Mouse (Mus musculus) cerebellum, postnatal 4 days (tissue): Measurements from ENCODE around the gene Slc25a10.

ENCODE experiments used
- DNase-seq, 2 experiments: peaks; one replicate each; pipeline ENCODE4 v3.0.0; 2022; ENCODE audit warnings: low spot score in 2 of 2, mixed read lengths in 1 of 2

Slc25a10 gene

DNA sequence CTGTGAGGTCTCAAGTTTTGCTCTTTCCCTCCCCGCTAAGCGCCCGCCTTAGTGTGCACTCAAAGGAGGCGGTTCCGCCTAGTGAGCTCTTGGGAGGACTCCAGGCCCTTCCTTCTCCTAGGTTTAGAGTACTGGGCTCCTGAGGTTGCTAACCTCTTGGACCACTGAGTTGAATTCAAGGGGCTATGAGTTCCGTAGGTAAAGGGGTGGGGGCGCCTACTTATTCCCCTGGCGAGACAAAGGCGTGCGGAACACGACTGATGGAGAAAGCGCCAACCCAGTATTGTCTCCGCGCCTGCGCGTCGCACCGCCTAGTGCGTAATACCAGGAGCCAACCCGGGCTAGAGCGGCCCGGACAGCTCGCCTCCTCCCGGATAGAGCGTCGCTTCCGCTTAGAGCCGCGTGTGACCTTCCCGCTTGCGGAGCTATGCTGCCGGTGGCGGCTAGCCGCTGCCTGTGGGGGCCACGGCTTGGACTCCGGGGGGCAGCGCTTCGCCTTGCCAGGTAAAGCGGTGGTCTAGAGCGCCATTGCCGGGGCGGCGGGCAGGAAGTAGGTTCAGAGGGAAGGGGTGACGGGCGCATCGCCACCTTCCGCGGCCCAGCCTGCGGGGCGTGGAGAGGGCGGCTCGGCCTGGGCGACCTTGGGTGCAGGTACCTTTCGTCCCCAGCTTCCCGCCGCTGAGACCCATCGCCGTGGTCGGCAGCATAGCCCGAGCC is 7.2 kb upstream of the Slc25a10 start, which contains the start of gene Mrpl12:
Mrpl12 (plus strand) TSS at position 349 of the 717 bp plus-strand sequence.
- peak; percentile 79 to 83 for DNase-seq

DNA sequence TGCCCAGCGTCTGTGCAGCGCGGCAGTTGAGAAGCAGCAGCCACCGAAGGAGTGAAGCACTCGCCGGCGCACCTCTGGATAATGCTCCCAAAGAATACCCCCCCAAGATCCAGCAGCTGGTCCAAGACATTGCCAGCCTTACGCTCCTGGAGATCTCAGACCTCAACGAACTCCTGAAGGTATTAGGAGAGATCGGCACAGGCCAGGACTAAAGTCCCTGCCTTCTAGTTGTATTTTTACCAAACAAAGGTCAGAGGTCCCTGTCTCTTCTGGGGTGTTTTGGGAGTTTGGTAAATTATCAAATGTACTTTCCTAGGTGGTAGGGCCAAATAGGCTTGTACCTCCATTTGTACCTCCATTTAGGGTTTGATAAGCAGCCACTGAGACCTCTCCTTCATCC is 6.4 kb upstream of the Slc25a10 start:
- no peak for DNase-seq

GRCm38 (mm10) chr11:120488516-120488915 is 3.1 kb upstream of the Slc25a10 start:
- no peak for DNase-seq

DNA sequence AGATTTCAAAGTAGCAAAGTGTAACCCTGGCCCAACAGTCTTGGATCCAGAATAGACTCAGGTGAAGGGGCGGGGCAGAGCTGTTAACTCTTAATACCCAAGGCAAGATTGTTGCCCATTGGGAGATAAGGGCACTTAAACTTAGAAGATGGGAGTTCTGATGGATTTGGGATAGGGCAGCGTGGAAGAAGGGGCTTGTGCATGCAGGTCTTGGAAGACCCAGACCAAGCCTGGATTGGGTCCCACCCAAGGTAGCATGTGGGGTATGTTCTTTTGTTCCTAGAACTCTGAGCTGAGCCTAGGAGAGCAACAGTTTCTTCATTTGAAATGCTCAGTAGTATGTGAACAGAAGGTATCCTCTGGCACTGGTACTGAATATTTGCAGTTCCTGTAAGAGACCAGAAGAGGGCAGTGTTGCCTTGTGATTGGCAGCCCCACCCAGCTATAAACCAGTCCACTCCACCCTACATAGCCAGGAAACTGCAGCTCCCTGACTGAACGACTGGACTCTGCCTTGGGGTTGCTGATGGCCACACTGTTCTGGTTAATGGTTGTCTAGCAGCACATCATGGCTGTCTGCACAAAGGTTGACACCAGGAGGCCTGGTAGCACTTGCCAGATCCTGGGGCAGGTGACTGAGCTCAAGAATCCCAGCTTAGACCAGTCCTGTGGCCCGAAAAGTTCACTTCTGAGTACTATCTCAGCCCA is 2.4 kb upstream of the Slc25a10 start:
- peak in 1 of 2 experiments; percentile 57 for DNase-seq

DNA sequence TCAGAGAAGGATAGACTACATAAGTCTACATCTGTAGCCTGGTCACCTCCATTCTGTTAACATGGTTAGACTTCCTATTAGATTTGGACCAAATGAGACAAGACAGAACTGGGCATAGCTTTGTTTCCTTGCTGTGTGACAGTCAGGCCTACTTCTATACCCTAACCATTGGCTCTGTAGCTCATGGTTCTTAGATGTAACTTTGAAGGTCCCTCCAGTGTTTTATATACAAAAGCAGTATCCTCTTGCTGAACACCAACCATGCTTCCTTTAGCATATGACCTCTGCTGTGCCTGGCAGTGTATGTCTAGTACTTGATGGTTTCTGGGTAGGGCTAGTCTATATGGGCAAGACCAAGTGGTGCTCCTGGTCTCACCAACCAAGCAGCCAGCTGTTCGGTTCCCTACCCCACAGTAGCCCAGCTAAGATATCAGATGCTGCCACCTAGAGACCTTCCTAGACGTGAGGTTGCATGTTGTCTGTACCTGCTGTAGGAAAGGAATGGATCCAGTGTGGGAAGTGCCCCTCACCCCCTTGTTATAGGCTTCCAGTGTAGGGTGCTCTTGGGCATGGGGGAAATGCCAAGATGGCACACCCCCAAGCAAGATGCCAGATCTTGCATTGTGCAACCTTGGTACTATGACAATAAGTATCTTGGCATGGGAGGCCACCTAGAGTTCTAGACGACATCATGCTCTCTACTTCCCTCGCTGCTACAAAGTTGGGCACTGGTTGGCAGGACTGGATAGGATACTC is 1.2 kb upstream of the Slc25a10 start:
- no peak for DNase-seq

DNA sequence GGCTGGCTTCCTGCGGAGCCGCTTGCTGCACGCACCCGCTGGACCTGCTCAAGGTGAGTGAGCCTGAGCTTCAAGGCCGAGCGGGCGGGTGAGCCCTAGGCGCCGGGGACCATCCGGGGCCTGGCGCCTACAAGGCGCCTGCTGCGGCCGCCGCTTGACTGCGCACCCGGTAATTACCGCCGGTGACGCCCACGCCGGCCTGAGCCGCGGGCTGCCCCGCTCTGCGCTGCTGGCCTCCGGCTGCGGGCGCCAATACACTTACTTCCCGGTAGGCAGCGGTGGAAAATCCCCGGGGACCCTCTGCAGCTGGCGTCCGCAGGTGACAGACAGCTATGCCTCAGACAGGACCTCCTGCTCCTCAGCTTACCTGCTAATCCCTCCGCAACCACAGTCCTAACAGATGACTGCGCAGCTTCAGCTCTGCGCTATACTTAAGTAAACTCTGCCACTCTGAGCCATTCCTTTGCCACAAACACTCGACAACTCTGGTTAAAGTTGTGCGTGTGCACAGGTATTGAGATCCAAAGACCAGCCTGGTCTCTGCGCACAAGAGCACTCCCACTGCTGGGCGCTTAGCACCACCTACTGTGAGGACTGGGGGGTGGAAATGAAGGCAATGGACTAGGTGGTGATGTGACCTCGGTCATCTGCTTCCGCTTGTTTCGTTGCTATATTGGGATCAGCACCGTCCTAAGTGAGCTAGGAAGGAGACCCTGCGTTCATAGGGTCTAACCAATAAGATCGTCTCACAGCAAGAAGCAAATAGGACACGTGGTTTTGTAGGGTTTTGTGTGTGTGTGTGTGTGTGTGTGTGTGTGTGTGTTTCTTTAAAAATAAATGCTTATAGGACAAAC is 611 bp downstream of the Slc25a10 start:
- DNase-seq: peak in 1 of 2 experiments; percentile 29

GRCm38 (mm10) chr11:120492878-120493203 is 1.2 kb downstream of the Slc25a10 start:
- no peak for DNase-seq

DNA sequence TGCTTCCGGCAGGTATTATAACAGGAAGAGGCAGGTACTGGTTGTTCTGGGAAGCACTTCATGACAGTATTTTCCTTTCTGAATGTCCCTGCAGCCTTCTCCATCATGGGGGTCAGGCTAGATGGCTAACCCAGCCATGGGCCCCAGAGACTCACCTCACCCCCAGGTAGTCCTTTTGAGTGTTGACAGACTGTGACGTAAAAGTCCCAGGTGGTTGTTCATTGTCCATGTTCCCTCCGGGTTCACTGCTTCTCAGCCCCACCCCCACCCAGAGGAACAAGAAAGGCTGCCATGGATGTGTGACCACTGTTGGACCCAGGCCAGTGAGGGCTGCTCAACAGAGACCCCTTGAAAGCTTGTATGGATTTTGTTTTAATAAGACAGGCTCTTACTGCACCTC is 1.7 kb downstream of the Slc25a10 start:
- no peak for DNase-seq

GRCm38 (mm10) chr11:120493911-120494310 is 2.3 kb downstream of the Slc25a10 start:
- no peak for DNase-seq

GRCm38 (mm10) chr11:120497436-120497835 is 5.8 kb downstream of the Slc25a10 start:
- DNase-seq: no peak

DNA sequence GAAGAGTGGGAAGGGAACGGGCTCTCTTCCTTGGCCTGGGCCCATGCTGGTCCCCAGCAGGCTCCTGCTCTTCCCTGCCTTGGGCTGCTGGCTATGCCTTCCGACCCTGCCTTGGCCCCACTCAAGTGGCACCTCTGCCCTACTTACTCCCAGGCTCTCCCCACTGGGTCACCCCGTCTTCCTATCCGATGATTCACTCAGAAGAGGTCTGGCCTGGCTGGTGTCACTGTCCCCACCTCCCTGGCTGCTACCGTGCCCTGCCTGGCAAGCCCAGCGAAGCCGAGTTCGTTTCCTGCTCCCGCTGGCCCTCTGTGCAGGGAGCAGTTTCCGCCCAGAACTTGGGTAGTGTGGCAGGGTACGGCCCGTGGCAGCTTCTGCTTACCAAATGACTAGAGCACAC is 6.6 kb downstream of the Slc25a10 start:
- DNase-seq: no peak

GRCm38 (mm10) chr11:120498891-120499290 is 7.3 kb downstream of the Slc25a10 start:
- DNase-seq: no peak

DNA sequence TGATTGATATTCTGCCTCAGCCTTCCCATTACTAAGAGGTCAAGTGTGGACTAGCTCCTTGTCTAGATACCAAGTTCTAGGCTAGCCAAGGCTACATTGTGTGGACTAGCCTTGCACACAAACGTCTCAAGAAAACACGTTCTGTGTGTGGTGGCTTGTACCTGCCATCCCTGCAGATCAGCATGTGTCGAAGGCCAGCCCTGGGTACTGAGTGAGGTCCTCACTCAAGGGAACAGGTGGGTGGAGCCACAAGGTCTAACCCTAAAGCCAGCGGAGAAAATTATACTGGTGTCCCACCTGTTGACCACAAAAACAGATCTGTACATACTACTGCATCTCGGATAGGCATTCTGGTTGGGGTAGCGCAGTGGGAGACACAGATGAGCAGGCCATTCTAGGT is 8.3 kb downstream of the Slc25a10 start:
- DNase-seq: no peak

DNA sequence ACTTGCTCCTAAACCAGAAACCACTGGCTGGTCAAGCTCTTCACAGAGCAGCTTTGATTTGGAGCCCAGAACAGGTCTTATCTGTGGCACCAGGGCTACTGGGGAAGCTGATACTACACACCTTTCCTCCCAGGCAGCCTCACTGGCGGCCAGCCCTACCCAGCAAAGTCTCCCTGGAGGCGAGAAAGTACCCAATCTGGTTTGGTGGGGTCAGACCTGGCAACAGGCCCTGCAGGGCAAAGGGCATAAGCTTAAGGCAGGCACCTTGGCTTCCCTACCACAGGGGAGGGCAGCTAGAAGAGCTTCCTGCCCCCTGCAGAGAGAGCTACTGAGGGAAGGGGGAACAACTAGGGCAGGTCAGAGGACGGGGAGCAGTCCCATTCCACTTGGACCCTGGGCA is 8.7 kb downstream of the Slc25a10 start:
- no peak for DNase-seq

GRCm38 (mm10) chr11:120501018-120501417 is 9.4 kb downstream of the Slc25a10 start:
- no peak for DNase-seq

GRCm38 (mm10) chr11:120501701-120502100 is 10.1 kb downstream of the Slc25a10 start:
- DNase-seq: no peak

DNA sequence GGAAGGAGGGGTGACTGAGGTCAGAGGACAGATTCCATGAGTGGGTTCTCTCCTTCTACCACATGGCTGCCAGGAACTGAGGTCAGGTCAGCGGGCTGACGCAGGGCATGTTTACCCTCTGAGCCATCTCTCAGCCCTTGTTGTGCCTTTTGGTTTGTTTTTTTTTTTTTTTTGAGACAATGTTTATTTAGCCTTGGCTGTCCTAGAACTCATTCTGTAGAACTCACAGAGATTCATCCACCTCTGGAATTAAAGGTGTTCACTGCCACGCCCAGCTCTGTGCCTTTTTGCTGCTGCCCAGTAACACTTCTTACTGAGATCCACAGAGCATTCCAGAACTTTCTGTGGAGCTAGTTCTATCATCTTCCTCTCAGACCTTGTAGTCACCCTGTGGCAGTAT is 14.0 kb downstream of the Slc25a10 start:
- no peak for DNase-seq

DNA sequence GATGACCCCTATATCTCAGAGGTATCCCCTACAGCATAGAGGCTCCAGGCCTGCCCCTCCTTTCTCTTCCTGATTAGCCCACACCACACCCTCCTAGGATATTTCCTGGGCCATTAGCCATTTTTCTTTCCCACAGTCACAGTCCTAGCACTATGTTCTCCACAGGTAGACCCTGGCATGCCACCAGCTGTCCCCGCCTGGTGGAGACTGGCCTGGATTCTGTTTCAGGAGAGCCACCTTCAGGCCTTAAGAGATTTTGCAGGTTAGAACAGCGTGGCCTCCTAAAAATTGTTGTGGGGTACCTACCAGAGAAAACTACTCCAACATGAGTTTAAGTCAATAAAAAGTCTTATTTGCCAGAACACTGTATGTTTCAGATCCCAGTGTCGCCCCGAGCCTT is 15.3 kb downstream of the Slc25a10 start:
- no peak for DNase-seq

DNA sequence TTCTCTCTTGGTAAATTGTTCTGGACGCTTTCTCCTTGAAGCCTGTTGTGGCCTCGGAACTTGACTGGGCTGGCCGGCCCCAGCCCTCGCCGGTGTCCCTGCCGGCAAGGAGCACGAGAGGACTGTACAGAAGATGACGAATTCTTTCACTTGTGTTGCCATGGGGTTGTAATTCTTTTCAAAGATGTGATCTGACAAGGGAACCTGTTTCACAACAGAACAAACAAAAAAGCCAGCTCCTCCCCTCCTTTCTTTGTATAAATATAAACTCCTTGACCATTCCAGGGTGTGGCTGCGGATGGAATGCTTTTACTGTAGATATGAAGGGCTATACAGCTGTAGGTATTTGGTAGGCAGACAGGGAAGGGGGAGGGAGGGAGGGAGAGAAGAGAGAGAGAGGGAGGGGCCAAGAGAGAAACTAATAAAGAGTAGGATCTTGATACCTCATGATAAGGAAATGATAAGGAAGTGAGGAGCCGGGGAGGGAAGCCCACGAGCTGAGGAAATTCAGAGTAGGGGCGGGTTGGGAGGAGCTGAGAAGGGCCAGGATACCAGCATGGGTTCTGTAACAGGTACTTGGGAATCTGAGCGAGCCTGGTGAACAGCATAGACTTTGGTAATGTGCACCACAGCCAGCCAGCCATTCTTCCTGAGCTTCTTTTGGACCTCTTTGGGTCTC is 16.1 kb downstream of the Slc25a10 start:
- DNase-seq: no peak

DNA sequence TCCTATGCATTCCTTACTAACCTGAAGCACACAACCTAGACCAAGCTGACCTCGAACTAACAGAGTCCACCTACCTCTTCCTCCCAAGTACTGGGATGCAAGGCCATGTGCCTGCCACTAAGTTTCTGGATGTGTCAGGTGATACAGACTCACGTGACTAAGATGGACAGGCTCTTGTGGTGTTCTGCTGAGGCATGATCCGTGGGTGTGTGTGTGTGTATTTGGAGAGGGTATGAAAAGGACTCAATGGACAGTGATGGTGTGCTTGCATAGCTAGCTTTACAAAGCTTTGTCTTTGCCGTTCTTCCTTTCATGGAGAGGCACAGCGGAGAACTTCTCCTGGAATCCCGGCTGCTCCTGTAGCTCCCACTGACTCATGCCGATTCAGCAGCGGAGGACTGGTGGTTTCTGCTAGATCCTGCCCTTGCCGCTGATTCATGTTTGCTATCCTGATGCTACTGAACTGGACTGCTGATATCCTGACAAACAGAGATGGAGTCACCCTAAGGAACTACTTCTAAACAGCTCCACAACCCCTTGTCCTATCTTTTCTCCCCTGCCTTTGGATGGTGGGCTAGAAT is 16.7 kb downstream of the Slc25a10 start:
- DNase-seq: no peak

- DNase-seq: no peak
Measured at GRCm38 (mm10) chr11:120509940-120510339, 18.3 kb downstream of the Slc25a10 start.
